Mouse (Mus musculus) kidney, postnatal 14 days (tissue): Measurements from ENCODE around the gene Sacm1l.
A peak's percentile ranks its signal among the peaks of the same experiment; 100 is the strongest.

Experiments used
- DNase-seq: peaks from one replicate; pipeline ENCODE4 v3.0.0; 2022; ENCODE audit warnings: mixed read lengths

Gene Sacm1l

GRCm38 (mm10) chr9:123509638-123510604, 19.6 kb upstream of the Sacm1l start:
- no peak for DNase-seq

GRCm38 (mm10) chr9:123510926-123511325, 18.6 kb upstream of the Sacm1l start:
- no peak for DNase-seq

- DNase-seq: no peak
Observed at GRCm38 (mm10) chr9:123512482-123512881, 17.1 kb upstream of the Sacm1l start.

- no peak for DNase-seq
Observed at GRCm38 (mm10) chr9:123515087-123515486, 14.5 kb upstream of the Sacm1l start.

- DNase-seq: no peak
Observed at GRCm38 (mm10) chr9:123516641-123517385, 12.7 kb upstream of the Sacm1l start.

GRCm38 (mm10) chr9:123518969-123519894, 10.3 kb upstream of the Sacm1l start:
- no peak for DNase-seq

- no peak for DNase-seq
Observed at GRCm38 (mm10) chr9:123520735-123521134, 8.8 kb upstream of the Sacm1l start.

GRCm38 (mm10) chr9:123523676-123524075, 5.9 kb upstream of the Sacm1l start:
- DNase-seq: peak; percentile 39

GRCm38 (mm10) chr9:123525095-123525494, 4.5 kb upstream of the Sacm1l start:
- peak; percentile 74 for DNase-seq

- no peak for DNase-seq
Observed at GRCm38 (mm10) chr9:123526502-123526901, 3.1 kb upstream of the Sacm1l start.

- no peak for DNase-seq
Observed at GRCm38 (mm10) chr9:123528087-123528925, 1.3 kb upstream of the Sacm1l start.

GRCm38 (mm10) chr9:123528926-123529295, 648 bp upstream of the Sacm1l start:
- peak; percentile 57 for DNase-seq

- no peak for DNase-seq
Observed at GRCm38 (mm10) chr9:123530158-123530475, 558 bp downstream of the Sacm1l start.

GRCm38 (mm10) chr9:123530566-123531130, 1.1 kb downstream of the Sacm1l start:
- no peak for DNase-seq

- DNase-seq: no peak
Observed at GRCm38 (mm10) chr9:123531234-123531633, 1.7 kb downstream of the Sacm1l start.

- no peak for DNase-seq
Observed at GRCm38 (mm10) chr9:123536613-123537012, 7.1 kb downstream of the Sacm1l start.

- DNase-seq: no peak
Observed at GRCm38 (mm10) chr9:123538189-123538588, 8.6 kb downstream of the Sacm1l start.

GRCm38 (mm10) chr9:123539093-123539492, 9.5 kb downstream of the Sacm1l start:
- DNase-seq: no peak

- peak; percentile 54 for DNase-seq
Observed at GRCm38 (mm10) chr9:123539823-123540222, 10.3 kb downstream of the Sacm1l start.

GRCm38 (mm10) chr9:123554599-123554998, 25.0 kb downstream of the Sacm1l start:
- DNase-seq: no peak

GRCm38 (mm10) chr9:123577360-123578192, 48.0 kb downstream of the Sacm1l start:
- no peak for DNase-seq
